Mouse (Mus musculus): ENCODE results near the gene Psmb5.

DNA sequence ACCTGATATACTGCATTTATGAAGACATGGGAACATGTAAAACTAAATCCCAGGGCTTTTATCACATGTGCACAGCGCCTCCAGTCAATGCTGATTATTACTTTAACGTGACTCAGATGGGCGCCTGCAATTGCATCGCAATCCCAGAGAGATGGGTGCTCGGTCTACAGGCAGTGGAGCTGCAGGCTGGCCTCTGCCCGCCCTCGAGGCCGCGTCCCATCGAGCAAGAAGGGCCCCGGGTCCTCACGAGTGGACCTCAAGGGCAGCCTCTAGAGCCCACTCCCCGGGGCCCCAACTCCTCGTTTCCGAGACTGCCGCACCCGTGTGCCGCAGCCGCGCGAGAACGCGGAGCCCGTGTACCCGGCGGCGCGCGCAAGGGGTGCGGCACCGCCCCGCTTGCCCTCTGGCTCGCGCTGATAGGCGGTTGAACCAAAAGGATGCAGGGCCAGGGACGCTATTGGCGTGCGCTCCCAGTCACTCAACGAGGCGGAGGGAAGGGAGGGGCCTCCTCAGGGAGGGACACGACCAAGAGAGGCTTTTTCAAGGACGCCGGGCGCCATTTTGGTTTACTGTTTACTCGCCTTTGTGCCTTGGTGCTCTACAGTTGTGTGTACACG, 14.7 kb downstream of the Psmb5 start:
- TF ChIP-seq HCFC1 (IDR thresholded peaks at IDR 0.05; ENCODE audit: borderline replicate concordance, insufficient read depth, low read length) (no peak), ZNF384 (IDR thresholded peaks at IDR 0.05; ENCODE audit: low read depth, low read length) (no peak)

Data from ES-E14 (cell line).